Mouse (Mus musculus) erythroblast, embryonic 14.5 days (primary cell): Measurements from ENCODE around the gene Gm3476.
"Not testable (repeated sequence)": the region's sequence is repeated elsewhere in the genome, so short reads cannot be mapped to it uniquely, and the experiment has no call there.

ENCODE experiments used
- GATA1 ChIP-seq: IDR thresholded peaks from 2 replicates; pipeline ENCODE4 v1.6.1; 2012; ENCODE audit warnings: low read length, inconsistent platforms, mixed read lengths
- TAL1 ChIP-seq: IDR thresholded peaks from 3 replicates; pipeline ENCODE4 v1.6.1; 2012; ENCODE audit warnings: low read length, inconsistent platforms, mixed read lengths

DNA sequence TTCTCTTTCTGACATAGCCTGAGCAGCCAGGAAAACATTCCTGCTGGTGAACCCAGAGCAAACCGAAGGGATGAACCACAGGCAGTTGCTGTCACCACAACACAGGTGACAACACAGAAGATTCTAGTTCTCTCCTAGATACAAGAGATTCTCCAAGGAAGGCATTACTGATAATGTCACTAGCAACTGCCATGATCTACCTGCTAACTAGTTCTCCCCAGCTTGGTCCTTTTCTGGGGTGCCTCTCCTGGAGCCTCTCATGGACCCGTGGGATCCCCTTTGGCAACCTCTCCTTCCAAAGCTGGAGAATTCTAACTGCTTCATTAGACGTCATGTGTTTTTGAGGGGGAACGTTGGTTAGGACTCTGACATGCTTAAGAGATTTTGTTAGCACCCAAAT lies 67.4 kb downstream of the Gm3476 start, which contains the start of gene Gm6337:
- not testable (repeated sequence) for TF ChIP-seq GATA1, TAL1
